Mouse (Mus musculus): ENCODE data around the gene Slc9c1.

GRCm38 (mm10) chr16:45644380-45644779 lies 109.3 kb downstream of the Slc9c1 start:
- TF ChIP-seq GATA1 (IDR thresholded peaks at IDR 0.05; ENCODE audit: borderline replicate concordance, low read length) (peak; percentile 65; the same call in 1 of the 3 replicates), FLI1 (IDR thresholded peaks at IDR 0.05; ENCODE audit: low read length) (no peak)
